Mouse (Mus musculus): ENCODE results near the gene Prkca.

Prkca gene

GRCm38 (mm10) chr11:108294305-108294813, 49.4 kb downstream of the Prkca start:
- no peak for DNase-seq

- DNase-seq, result no peak
Observed at GRCm38 (mm10) chr11:108293843-108294242, 49.9 kb downstream of the Prkca start.

GRCm38 (mm10) chr11:108289192-108289591, 54.5 kb downstream of the Prkca start:
- no peak for DNase-seq

- DNase-seq, result peak; percentile 59 to 69
Observed at GRCm38 (mm10) chr11:108287321-108287720, 56.4 kb downstream of the Prkca start.

GRCm38 (mm10) chr11:108285046-108285445, 58.7 kb downstream of the Prkca start:
- DNase-seq, result no peak

- DNase-seq, result no peak
Observed at GRCm38 (mm10) chr11:108282850-108283459, 60.8 kb downstream of the Prkca start.

- peak; percentile 25 to 46 for DNase-seq
Observed at GRCm38 (mm10) chr11:108279748-108280373, 63.9 kb downstream of the Prkca start.

- DNase-seq, result no peak
Observed at GRCm38 (mm10) chr11:108277096-108277495, 66.6 kb downstream of the Prkca start.

GRCm38 (mm10) chr11:108276148-108276547, 67.6 kb downstream of the Prkca start:
- no peak for DNase-seq

GRCm38 (mm10) chr11:108274046-108274445, 69.7 kb downstream of the Prkca start:
- DNase-seq, result no peak

- no peak for DNase-seq
Observed at GRCm38 (mm10) chr11:108273415-108273965, 70.2 kb downstream of the Prkca start.

GRCm38 (mm10) chr11:108272601-108273414, 70.9 kb downstream of the Prkca start:
- DNase-seq, result no peak

- peak; percentile 53 to 71 for DNase-seq
Observed at GRCm38 (mm10) chr11:108271305-108271704, 72.4 kb downstream of the Prkca start.

- no peak for DNase-seq
Observed at GRCm38 (mm10) chr11:108269516-108269915, 74.2 kb downstream of the Prkca start.

GRCm38 (mm10) chr11:108268421-108269322, 75.1 kb downstream of the Prkca start:
- peak in 1 of 2 experiments; percentile 25 for DNase-seq

GRCm38 (mm10) chr11:108267825-108268224, 75.9 kb downstream of the Prkca start:
- DNase-seq, result peak in 1 of 2 experiments; percentile 28

- DNase-seq, result no peak
Observed at GRCm38 (mm10) chr11:108267066-108267465, 76.7 kb downstream of the Prkca start.

GRCm38 (mm10) chr11:108263868-108264267, 79.9 kb downstream of the Prkca start:
- DNase-seq, result no peak

- no peak for DNase-seq
Observed at GRCm38 (mm10) chr11:108263406-108263805, 80.3 kb downstream of the Prkca start.

- no peak for DNase-seq
Observed at GRCm38 (mm10) chr11:108261751-108262160, 82.0 kb downstream of the Prkca start.

GRCm38 (mm10) chr11:108260775-108261517, 82.8 kb downstream of the Prkca start:
- DNase-seq, result no peak

All from kidney, postnatal 4 days (tissue).